ENCODE assay signal across 20 mouse cellular contexts in genomic region chr17:83646425-83647163, GRCm38 (mm10). TPM values are rescaled to one million over a fixed set of nuclear protein-coding genes. Genes with fewer than 3 reads are reported as not detected.
DNase-seq lines count a peak whose midpoint lies in the region; ATAC-seq and TF ChIP-seq lines count a peak whose summit lies in the region.
"Had no signal": no experiment of that assay in that cellular context is flagged by ENCODE, and none has a peak within 500 bp of the region (broad histone marks: within the 10 kb centered on the region; RNA-seq: fewer than 3 reads in every experiment).

No protein-coding gene starts in this region.

- peaks cover 46% of the 10 kb centered on the region for H3K4me1 ChIP-seq in liver, embryonic 13.5 days (replicated peaks)
- peaks cover 21% of the 10 kb centered on the region for H3K4me1 ChIP-seq in liver, embryonic 11.5 days (replicated peaks; ENCODE audit: control insufficient read depth, insufficient read depth, low read length)
- no peaks in the 10 kb centered on the region for H3K4me1 ChIP-seq in stomach, postnatal 0 days (replicated peaks; ENCODE audit: control insufficient read depth, insufficient read depth)
- H3K4me1 ChIP-seq: forebrain, embryonic 12.5 days; hindbrain, embryonic 13.5 days; limb, embryonic 13.5 days; midbrain, embryonic 15.5 days had no signal

- no peaks in the 10 kb centered on the region for H3K36me3 ChIP-seq in liver, embryonic 13.5 days
- H3K36me3 ChIP-seq in liver, embryonic 11.5 days (ENCODE audit: control insufficient read depth, insufficient read depth, low read length): no peaks in the 10 kb centered on the region
- no peaks in the 10 kb centered on the region for H3K36me3 ChIP-seq in stomach, postnatal 0 days (ENCODE audit: control insufficient read depth, insufficient read depth, low read length)
- H3K36me3 ChIP-seq: forebrain, embryonic 12.5 days; hindbrain, embryonic 13.5 days; limb, embryonic 13.5 days; lung, embryonic 15.5 days; midbrain, embryonic 15.5 days had no signal

- H3K27me3 ChIP-seq in liver, embryonic 13.5 days: no peaks in the 10 kb centered on the region
- no peaks in the 10 kb centered on the region for H3K27me3 ChIP-seq in liver, embryonic 11.5 days (replicated peaks; ENCODE audit: control insufficient read depth, insufficient read depth, low read length)
- H3K27me3 ChIP-seq in stomach, postnatal 0 days (ENCODE audit: control insufficient read depth, insufficient read depth, low read length): no peaks in the 10 kb centered on the region
- H3K27me3 ChIP-seq: forebrain, embryonic 12.5 days; hindbrain, embryonic 13.5 days; limb, embryonic 13.5 days; lung, embryonic 15.5 days; megakaryocyte, embryonic 14.5 days; midbrain, embryonic 15.5 days had no signal

- H3K27ac ChIP-seq in liver, embryonic 13.5 days: peak overlapping the region; percentile 41; the same call in 1 of the 2 replicates
- H3K27ac ChIP-seq in liver, embryonic 11.5 days (ENCODE audit: low read depth, low read length): no peak overlapping the region
- H3K27ac ChIP-seq in stomach, postnatal 0 days (replicated peaks): no peak overlapping the region
- H3K27ac ChIP-seq: forebrain, embryonic 12.5 days; hindbrain, embryonic 13.5 days; limb, embryonic 13.5 days; lung, embryonic 15.5 days; midbrain, embryonic 15.5 days had no signal

- no peak overlapping the region for H3K9ac ChIP-seq in liver, embryonic 13.5 days
- H3K9ac ChIP-seq in liver, embryonic 11.5 days (ENCODE audit: low read depth, low read length): no peak overlapping the region
- no peak overlapping the region for H3K9ac ChIP-seq in stomach, postnatal 0 days (ENCODE audit: low read length)
- H3K9ac ChIP-seq: forebrain, embryonic 12.5 days; hindbrain, embryonic 13.5 days; limb, embryonic 13.5 days; lung, embryonic 15.5 days; midbrain, embryonic 15.5 days had no signal

- 61% methylated on average over 8 of the region's 8 CpGs for WGBS in liver, embryonic 13.5 days (ENCODE audit: insufficient replicate concordance)
- 67% methylated on average over 8 of the region's 8 CpGs for WGBS in liver, embryonic 11.5 days
- WGBS in stomach, postnatal 0 days: 78% methylated on average over 8 of the region's 8 CpGs

- DNase-seq in liver, embryonic 13.5 days: no peak
- no peak for DNase-seq in liver, embryonic 11.5 days (ENCODE audit: low spot score)
- peak; percentile 20 to 29 for DNase-seq in thymus, postnatal 36 days
- no peak for DNase-seq in thymus, postnatal 10 days (ENCODE audit: low spot score in 2 of 2)
- DNase-seq in stomach, postnatal 0 days (ENCODE audit: low spot score): no peak
- DNase-seq in spleen, postnatal 36 days (ENCODE audit: low spot score in 2 of 2): no peak
- DNase-seq: cerebellum, adult 11-12 months; cerebellum, postnatal 25 days; heart, postnatal 14 days; kidney, postnatal 10 days; spleen, adult 18-20 months had no signal

- H3K4me2 ChIP-seq in liver, embryonic 13.5 days: no peak overlapping the region
- H3K4me2 ChIP-seq in liver, embryonic 11.5 days: no peak overlapping the region
- no peak overlapping the region for H3K4me2 ChIP-seq in stomach, postnatal 0 days (replicated peaks; ENCODE audit: low read depth)
- H3K4me2 ChIP-seq: forebrain, embryonic 12.5 days; heart, embryonic 11.5 days; hindbrain, embryonic 13.5 days; limb, embryonic 13.5 days; lung, embryonic 15.5 days; midbrain, embryonic 15.5 days had no signal

- no peak for TF ChIP-seq EP300 in stomach, postnatal 0 days (optimal IDR thresholded peaks at IDR 0.05)

- ATAC-seq in liver, embryonic 13.5 days (ENCODE audit: low read depth): no peak
- no peak for ATAC-seq in liver, embryonic 11.5 days (replicated peaks; ENCODE audit: low FRiP score)
- ATAC-seq in megakaryocyte, adult 5-6 weeks (ENCODE audit: poor library complexity, severe bottlenecking): peak; percentile 66
- no peak for ATAC-seq in stomach, postnatal 0 days (ENCODE audit: low FRiP score, low TSS enrichment)
- ATAC-seq: midbrain, embryonic 15.5 days had no signal

- TF ChIP-seq CTCF in stomach, postnatal 0 days (IDR thresholded peaks at IDR 0.05; ENCODE audit: low read depth): no peak

- H3K9me3 ChIP-seq in liver, embryonic 13.5 days (replicated peaks): no peaks in the 10 kb centered on the region
- H3K9me3 ChIP-seq in liver, embryonic 11.5 days (ENCODE audit: control insufficient read depth, low read length): no peaks in the 10 kb centered on the region
- H3K9me3 ChIP-seq in stomach, postnatal 0 days (ENCODE audit: control insufficient read depth, low read length): no peaks in the 10 kb centered on the region
- H3K9me3 ChIP-seq: forebrain, embryonic 12.5 days; hindbrain, embryonic 13.5 days; limb, embryonic 13.5 days; lung, embryonic 15.5 days; midbrain, embryonic 15.5 days had no signal

- H3K4me3 ChIP-seq in liver, embryonic 13.5 days (replicated peaks): no peak overlapping the region
- no peak overlapping the region for H3K4me3 ChIP-seq in liver, embryonic 11.5 days (ENCODE audit: low read depth, low read length)
- no peak overlapping the region for H3K4me3 ChIP-seq in stomach, postnatal 0 days (ENCODE audit: low read depth, low read length)
- H3K4me3 ChIP-seq: forebrain, embryonic 12.5 days; hindbrain, embryonic 13.5 days; limb, embryonic 13.5 days; lung, embryonic 15.5 days; megakaryocyte, embryonic 14.5 days; midbrain, embryonic 15.5 days had no signal

RNA-seq across cellular contexts. Expression of gene Kcng3, which starts 14.9 kb away (rescaled TPM):
- 0.03 TPM in 1 of 2 replicates, not detected in the other for polyA plus RNA-seq in liver, embryonic 13.5 days (2015; fragmentation: Nextera tagmentation; extraction: Ambion mirVana)
- 0.19 TPM in 1 of 2 replicates, not detected in the other for polyA plus RNA-seq in liver, embryonic 11.5 days (2014; fragmentation: Nextera tagmentation; extraction: Ambion mirVana)
- total RNA-seq in megakaryocyte, adult 5-6 weeks (2015): 0.16 TPM in 1 of 2 replicates, not detected in the other
- total RNA-seq in megakaryocyte, adult 5-6 weeks (2017): not detected in 2 replicates
- polyA plus RNA-seq in stomach, postnatal 0 days (2015; fragmentation: Nextera tagmentation; extraction: Ambion mirVana): 0.02 TPM in 1 of 2 replicates, not detected in the other
- total RNA-seq: heart, postnatal 14 days had no signal
- polyA plus RNA-seq: forebrain, embryonic 12.5 days; heart, embryonic 11.5 days; intestine, postnatal 0 days; limb, embryonic 13.5 days; lung, embryonic 15.5 days had no signal

RNA-seq across cellular contexts. Expression of gene Mta3, which starts 59.4 kb away (rescaled TPM):
- 44.1 and 50.4 TPM in 2 replicates for polyA plus RNA-seq in liver, embryonic 13.5 days (2015; fragmentation: Nextera tagmentation; extraction: Ambion mirVana)
- polyA plus RNA-seq in liver, embryonic 11.5 days (2014; fragmentation: Nextera tagmentation; extraction: Ambion mirVana): 63.0 and 67.2 TPM in 2 replicates
- total RNA-seq in megakaryocyte, adult 5-6 weeks (2015): 79.2 and 84.9 TPM in 2 replicates
- total RNA-seq in megakaryocyte, adult 5-6 weeks (2017): 65.7 and 74.1 TPM in 2 replicates
- polyA plus RNA-seq in stomach, postnatal 0 days (2015; fragmentation: Nextera tagmentation; extraction: Ambion mirVana): 44.2 and 47.6 TPM in 2 replicates

Comparison
In these comparisons a context has a peak if more than half of its experiments do, and no peak if none do; other contexts are left out.
1. DNase-seq: peak in thymus, postnatal 36 days (2 of 2); none in liver, embryonic 13.5 days (single experiment), liver, embryonic 11.5 days (single experiment), thymus, postnatal 10 days (0 of 2), stomach, postnatal 0 days (single experiment) and spleen, postnatal 36 days (0 of 2).